Mouse (Mus musculus): Measurements from ENCODE around the gene Calm2.

Calm2 gene

DNA sequence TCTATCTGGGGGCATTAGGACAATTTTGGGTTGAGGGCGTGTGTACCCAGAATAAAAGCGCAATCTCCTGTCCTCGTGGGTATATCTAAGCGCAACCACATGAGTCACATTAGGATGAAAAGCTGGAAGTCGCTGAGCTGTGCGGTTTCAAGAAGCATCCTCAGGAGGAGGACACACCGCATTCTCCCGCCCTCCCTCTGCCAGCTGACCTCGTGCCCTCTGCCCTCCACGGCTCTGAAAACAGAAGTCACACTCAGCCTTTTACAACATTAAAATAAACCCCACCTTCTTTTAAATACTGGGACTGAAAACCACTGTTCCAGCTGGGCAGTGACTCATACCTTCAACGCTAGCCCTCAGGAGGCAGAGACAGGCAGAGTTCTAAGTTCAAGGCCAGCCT, 49.6 kb downstream of the Calm2 start:
- no peak for DNase-seq (ENCODE audit: low spot score)

DNA sequence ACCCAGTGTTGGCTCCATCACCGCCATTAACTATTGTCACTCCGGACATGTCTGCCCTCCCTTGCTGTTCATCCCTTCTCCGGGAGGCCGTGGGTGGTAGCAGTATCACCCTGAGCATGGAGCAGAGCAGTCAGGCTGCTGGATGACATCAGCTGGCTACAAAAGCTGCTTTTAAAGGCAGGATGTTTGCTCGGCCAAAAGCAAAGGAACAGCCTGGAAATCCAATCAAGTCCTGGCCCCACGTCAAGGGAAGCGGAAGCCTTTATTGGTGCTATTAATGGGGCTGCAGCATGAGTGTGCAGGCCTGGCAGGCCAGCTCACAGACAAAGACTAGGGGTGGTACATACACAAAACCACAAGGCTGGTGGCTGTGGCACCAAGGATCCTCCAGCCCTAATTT, 55.5 kb downstream of the Calm2 start:
- DNase-seq (ENCODE audit: low spot score): no peak

DNA sequence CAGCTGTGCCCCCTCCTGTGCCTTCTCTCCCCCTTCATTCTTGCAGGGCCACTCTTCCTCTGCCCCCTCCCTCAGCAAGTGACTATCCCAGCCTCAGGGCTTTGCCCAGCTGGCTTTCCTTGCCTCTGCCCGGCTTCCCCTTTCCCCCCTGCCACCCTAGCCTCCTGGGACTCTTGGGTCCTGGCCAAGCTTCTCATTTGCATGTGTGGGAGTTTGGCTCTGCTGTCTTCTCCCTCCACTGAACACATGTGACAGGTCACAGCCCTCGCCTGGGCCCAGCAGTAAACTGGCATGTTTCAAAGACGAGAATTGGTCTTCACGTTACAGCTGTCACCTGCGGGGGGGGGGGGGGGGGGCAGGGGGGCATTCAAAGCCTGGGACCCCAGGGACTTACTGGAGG, 59.7 kb downstream of the Calm2 start:
- DNase-seq (ENCODE audit: low spot score): no peak

DNA sequence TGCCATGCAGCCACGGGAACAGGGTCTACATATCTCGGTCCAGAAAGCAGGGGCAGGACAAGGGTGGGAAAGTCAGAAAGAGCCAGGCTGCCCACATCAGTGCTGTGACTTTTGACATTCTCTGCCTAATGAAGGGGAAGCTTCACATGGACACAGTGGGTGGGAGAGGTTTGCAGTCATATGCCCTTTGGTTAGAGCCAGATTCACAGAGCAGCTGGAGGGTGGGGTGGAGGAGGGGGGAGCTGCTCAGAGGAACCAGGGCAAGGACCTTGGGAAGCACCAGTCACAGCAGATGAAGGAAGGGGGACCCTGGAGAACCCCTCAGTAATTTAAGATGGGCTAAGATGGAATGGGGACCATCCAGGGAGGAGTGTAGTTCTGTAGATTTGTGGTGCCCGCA, 60.9 kb downstream of the Calm2 start:
- no peak for DNase-seq (ENCODE audit: low spot score)
